Comparison of ENCODE assay signal across 19 mouse cellular contexts in genomic region chr8:78555817-78556216, GRCm38 (mm10). TPM values are rescaled to one million over a fixed set of nuclear protein-coding genes. Genes with fewer than 3 reads are reported as not detected.
DNase-seq lines count a peak whose midpoint lies in the region; ATAC-seq and TF ChIP-seq lines count a peak whose summit lies in the region.
"Had no signal": no experiment of that assay in that cellular context is flagged by ENCODE, and none has a peak within 500 bp of the region (broad histone marks: within the 10 kb centered on the region; RNA-seq: fewer than 3 reads in every experiment).

No protein-coding gene starts in this region.

- DNase-seq in Patski (ENCODE audit: low read depth, low spot score): peak; percentile 35
- peak; percentile 40 for DNase-seq in gonadal fat pad, adult 2 months (ENCODE audit: low read depth)
- no peak for DNase-seq in kidney, adult 8-10 months
- no peak for DNase-seq in cerebellum, adult 9-11 months
- DNase-seq: adrenal gland, adult 2 months; adrenal gland, postnatal 10 days; adrenal gland, postnatal 25 days; cerebellum, adult 11 months; cerebellum, adult 18-20 months; cerebellum, adult 8-10 months; cerebellum, postnatal 10 days; cerebellum, postnatal 25 days had no signal

- peaks cover 3% of the 10 kb centered on the region for H3K4me1 ChIP-seq in ES-Bruce4 (ENCODE audit: control insufficient read depth, insufficient read depth, low read length)

- CTCF ChIA-PET in Patski (lab: Charles Lee): interaction anchor here (1.7 kb wide), 1 partner anchor 11 kb away, joined by 5 read pairs; no protein-coding TSS in a partner anchor

- in situ Hi-C loops in Patski (cut with MboI; ENCODE audit: low pct_unique_long_range_greater_than_20kb): no loop called here

- no peaks in the 10 kb centered on the region for H3K36me3 ChIP-seq in ES-Bruce4 (ENCODE audit: control insufficient read depth, insufficient read depth, low read length, poor library complexity, severe bottlenecking)
- H3K36me3 ChIP-seq: forebrain, embryonic 12.5 days had no signal

- H3K27me3 ChIP-seq in ES-Bruce4 (ENCODE audit: control insufficient read depth, insufficient read depth, low read length, poor library complexity, severe bottlenecking) (no peaks in the 10 kb centered on the region), Patski (no peaks in the 10 kb centered on the region)
- H3K27me3 ChIP-seq: embryonic facial prominence, embryonic 12.5 days; forebrain, embryonic 12.5 days had no signal

- ATAC-seq in Patski: peak; percentile 91
- ATAC-seq: forebrain, embryonic 14.5 days had no signal

- no peak for TF ChIP-seq POLR2A in ES-Bruce4 (IDR thresholded peaks at IDR 0.05; ENCODE audit: insufficient read depth, low read length)

- peak overlapping the region; percentile 45; the same call in 1 of the 2 replicates for H3K9ac ChIP-seq in ES-Bruce4 (ENCODE audit: low read depth, poor library complexity, severe bottlenecking)
- H3K9ac ChIP-seq: embryonic facial prominence, embryonic 12.5 days; forebrain, embryonic 12.5 days had no signal

- H3K27ac ChIP-seq in ES-Bruce4 (ENCODE audit: insufficient read depth, low read length): peak overlapping the region; percentile 66
- H3K27ac ChIP-seq: embryonic facial prominence, embryonic 10.5 days; embryonic facial prominence, embryonic 12.5 days; forebrain, embryonic 12.5 days had no signal

- TF ChIP-seq CTCF in ES-Bruce4 (IDR thresholded peaks at IDR 0.05; ENCODE audit: low read depth, low read length): no peak
- TF ChIP-seq CTCF in Patski (IDR thresholded peaks at IDR 0.05): no peak

- POLR2A ChIA-PET in Patski (lab: Charles Lee): no interaction called here

- peaks cover 4% of the 10 kb centered on the region; the same call in 1 of the 2 replicates for H3K9me3 ChIP-seq in ES-Bruce4 (replicated peaks; ENCODE audit: control insufficient read depth, insufficient read depth, low read length, poor library complexity, severe bottlenecking)
- H3K9me3 ChIP-seq: embryonic facial prominence, embryonic 10.5 days; embryonic facial prominence, embryonic 12.5 days; forebrain, embryonic 10.5 days; forebrain, embryonic 12.5 days; G1E had no signal

- TF ChIP-seq EP300 in ES-Bruce4 (IDR thresholded peaks at IDR 0.05; ENCODE audit: insufficient read depth, low read depth, low read length): no peak

- H3K4me3 ChIP-seq in ES-Bruce4 (ENCODE audit: low read depth, low read length): no peak overlapping the region
- H3K4me3 ChIP-seq: embryonic facial prominence, embryonic 10.5 days; embryonic facial prominence, embryonic 12.5 days; forebrain, embryonic 10.5 days; forebrain, embryonic 12.5 days had no signal

RNA-seq across cellular contexts. Expression of gene Slc10a7, which starts 46.7 kb away (rescaled TPM):
- polyA plus RNA-seq in ES-Bruce4 (2011; ENCODE audit: insufficient read depth, insufficient read length, low read depth, missing spikeins): 19.1 and 19.6 TPM in 2 replicates
- 14.2 TPM for polyA plus RNA-seq in Patski (2021)
- polyA plus RNA-seq in gonadal fat pad, adult 2 months (2012; rRNA removed): 14.5 and 18.5 TPM in 2 replicates

RNA-seq across cellular contexts. Expression of gene Rbmxl1, which starts 47.1 kb away (rescaled TPM):
- polyA plus RNA-seq in ES-Bruce4 (2011; ENCODE audit: insufficient read depth, insufficient read length, low read depth, missing spikeins) (176 and 177 TPM in 2 replicates), Patski (2021) (106 TPM)
- 22.7 and 25.5 TPM in 2 replicates for polyA plus RNA-seq in gonadal fat pad, adult 2 months (2012; rRNA removed)

Comparison
In these comparisons a context has a peak if more than half of its experiments do, and no peak if none do; other contexts are left out.
1. DNase-seq: peak in Patski (single experiment) and gonadal fat pad, adult 2 months (single experiment); none in kidney, adult 8-10 months (0 of 2) and cerebellum, adult 9-11 months (single experiment).